Mouse (Mus musculus) embryonic facial prominence, embryonic 15.5 days (tissue): Measurements from ENCODE around the gene Sept9. TPM values are rescaled to one million over a fixed set of nuclear protein-coding genes. Genes with fewer than 3 reads are reported as not detected.
A peak's percentile ranks its signal among the peaks of the same experiment; 100 is the strongest.
"Not testable (repeated sequence)": the region's sequence is repeated elsewhere in the genome, so short reads cannot be mapped to it uniquely, and the experiment has no call there.

Experiments
- ATAC-seq: fragments of 200-750 bp; cut with Nextera tagmentation; 2 replicates; pipeline ENCODE4 v1.8.0; 2017; ENCODE audit warnings: low read depth, moderate TSS enrichment; ENCODE audit not compliant: insufficient number of reproducible peaks, low FRiP score, low TSS enrichment
- H3K27ac ChIP-seq: fragments of 300-500 bp; sonication (generic); replicated peaks from 2 replicates; pipeline ENCODE4 v1.5.1; 2015; ENCODE audit warnings: mild to moderate bottlenecking, inconsistent platforms
- H3K27me3 ChIP-seq: fragments of 300-500 bp; sonication (generic); 2 replicates; pipeline ENCODE4 v1.6.1; 2015; ENCODE audit warnings: inconsistent platforms
- H3K36me3 ChIP-seq: fragments of 300-500 bp; sonication (generic); 2 replicates; pipeline ENCODE4 v1.6.1; 2015; ENCODE audit warnings: mild to moderate bottlenecking, inconsistent platforms
- H3K4me1 ChIP-seq: fragments of 300-500 bp; sonication (generic); 2 replicates; pipeline ENCODE4 v1.6.1; 2015; ENCODE audit warnings: inconsistent platforms
- H3K4me2 ChIP-seq: fragments of 300-500 bp; sonication (generic); replicated peaks from 2 replicates; pipeline ENCODE4 v1.6.1; 2015; ENCODE audit warnings: mild to moderate bottlenecking, inconsistent platforms
- H3K4me3 ChIP-seq: fragments of 300-500 bp; sonication (generic); replicated peaks from 2 replicates; pipeline ENCODE4 v1.5.1; 2015; ENCODE audit warnings: mild to moderate bottlenecking, inconsistent platforms
- H3K9ac ChIP-seq: fragments of 300-500 bp; sonication (generic); 2 replicates; pipeline ENCODE4 v1.6.1; 2015; ENCODE audit warnings: inconsistent platforms
- H3K9me3 ChIP-seq: fragments of 300-500 bp; sonication (generic); replicated peaks from 2 replicates; pipeline ENCODE4 v1.6.1; 2016; ENCODE audit warnings: inconsistent platforms
- WGBS: fragments of 180-500 bp; shearing (Covaris S2); methylation state at CpG from one replicate; pipeline ENCODE4 v1.1.7; 2015; 5-methylcytosine and 5-hydroxymethylcytosine counted together
- polyA plus RNA-seq: library from polyadenylated mRNA; unstranded; fragments of >200 nt; fragmentation: Nextera tagmentation; extraction: Ambion mirVana; gene quantifications from 2 replicates; pipeline ENCODE4 v1.2.1, GENCODE M21; 2015

Gene Sept9
- polyA plus RNA-seq, 1 experiment from 2014 or later, result 157 TPM

DNA sequence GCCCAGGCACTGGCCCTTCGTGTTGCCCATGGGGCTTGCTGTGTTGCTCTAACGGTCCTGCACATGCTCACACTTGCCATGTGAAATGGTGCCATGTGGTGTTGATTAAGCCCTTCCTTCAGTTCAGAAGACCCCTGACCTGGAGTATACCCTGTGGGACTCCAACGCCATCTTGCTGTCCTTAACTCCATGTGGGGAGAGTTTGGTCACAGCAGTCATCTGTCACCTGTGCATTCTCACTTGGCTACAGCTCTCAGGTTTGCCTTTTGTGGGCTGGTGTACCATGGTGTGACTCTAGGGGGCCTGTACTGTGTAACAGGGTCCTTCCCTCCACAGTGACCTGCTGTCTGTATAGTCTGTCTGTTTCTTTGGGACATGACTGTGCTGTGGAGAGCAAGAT lies 118.7 kb downstream of the Sept9 start:
- peak overlapping the region; percentile 90 for H3K27ac ChIP-seq
- H3K4me1 ChIP-seq, result peaks cover 99% of the 10 kb centered on the region
- no peaks in the 10 kb centered on the region for H3K27me3 ChIP-seq
- H3K4me2 ChIP-seq, result no peak overlapping the region; the same call in 1 of the 2 replicates
- ATAC-seq, result no peak
- no peak overlapping the region for H3K9ac ChIP-seq
- H3K36me3 ChIP-seq, result no peaks in the 10 kb centered on the region
- no peaks in the 10 kb centered on the region for H3K9me3 ChIP-seq
- no peak overlapping the region for H3K4me3 ChIP-seq
- WGBS, result 15% methylated on average over 3 of the region's 3 CpGs

DNA sequence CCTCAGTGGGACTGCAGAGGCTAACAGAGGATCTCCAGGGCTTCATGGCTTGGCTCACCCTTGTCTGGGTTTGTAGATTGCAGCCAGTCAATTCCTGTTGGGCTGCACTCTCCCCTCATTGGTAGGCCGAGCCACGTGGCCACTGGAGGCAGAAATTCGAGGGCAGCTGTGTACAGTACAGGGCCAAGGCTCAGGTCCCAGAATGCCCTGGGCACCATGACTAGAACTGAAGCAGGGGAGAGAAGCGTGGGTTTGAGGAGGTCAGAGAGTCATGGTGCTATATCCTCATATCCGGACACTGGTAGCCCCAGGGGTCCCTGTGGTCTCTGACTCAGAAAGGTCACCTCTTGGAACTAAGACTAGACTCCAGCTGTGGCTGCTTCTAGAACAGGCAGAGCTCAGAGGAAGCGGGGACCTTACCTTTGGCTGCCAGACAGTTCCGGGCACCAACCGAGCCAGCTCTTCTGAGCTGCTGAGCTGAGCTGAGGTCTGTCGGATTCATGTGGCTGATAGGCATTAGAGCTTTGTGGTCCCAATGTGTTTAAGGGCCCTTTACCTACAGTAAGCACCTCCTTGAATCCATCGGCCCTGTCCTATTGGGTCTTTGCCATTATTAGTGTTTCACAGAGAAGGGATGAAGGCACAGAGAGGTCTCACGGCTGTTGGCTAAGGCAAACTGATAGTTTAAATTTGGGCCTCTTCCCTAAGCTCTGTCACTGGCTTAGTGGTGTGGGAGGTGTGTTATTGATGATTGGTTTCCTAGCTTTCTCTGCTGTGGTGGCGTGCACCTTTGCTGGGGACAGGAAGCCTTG lies 119.5 kb downstream of the Sept9 start:
- no peak for ATAC-seq
- WGBS, result 31% methylated on average over 12 of the region's 12 CpGs
- H3K9ac ChIP-seq, result no peak overlapping the region
- no peaks in the 10 kb centered on the region for H3K27me3 ChIP-seq
- no peaks in the 10 kb centered on the region for H3K9me3 ChIP-seq
- no peaks in the 10 kb centered on the region for H3K36me3 ChIP-seq
- H3K4me1 ChIP-seq, result peaks cover 99% of the 10 kb centered on the region
- peak overlapping the region; percentile 90 for H3K27ac ChIP-seq
- peak overlapping the region; percentile 22; the same call in 1 of the 2 replicates for H3K4me2 ChIP-seq
- no peak overlapping the region for H3K4me3 ChIP-seq

DNA sequence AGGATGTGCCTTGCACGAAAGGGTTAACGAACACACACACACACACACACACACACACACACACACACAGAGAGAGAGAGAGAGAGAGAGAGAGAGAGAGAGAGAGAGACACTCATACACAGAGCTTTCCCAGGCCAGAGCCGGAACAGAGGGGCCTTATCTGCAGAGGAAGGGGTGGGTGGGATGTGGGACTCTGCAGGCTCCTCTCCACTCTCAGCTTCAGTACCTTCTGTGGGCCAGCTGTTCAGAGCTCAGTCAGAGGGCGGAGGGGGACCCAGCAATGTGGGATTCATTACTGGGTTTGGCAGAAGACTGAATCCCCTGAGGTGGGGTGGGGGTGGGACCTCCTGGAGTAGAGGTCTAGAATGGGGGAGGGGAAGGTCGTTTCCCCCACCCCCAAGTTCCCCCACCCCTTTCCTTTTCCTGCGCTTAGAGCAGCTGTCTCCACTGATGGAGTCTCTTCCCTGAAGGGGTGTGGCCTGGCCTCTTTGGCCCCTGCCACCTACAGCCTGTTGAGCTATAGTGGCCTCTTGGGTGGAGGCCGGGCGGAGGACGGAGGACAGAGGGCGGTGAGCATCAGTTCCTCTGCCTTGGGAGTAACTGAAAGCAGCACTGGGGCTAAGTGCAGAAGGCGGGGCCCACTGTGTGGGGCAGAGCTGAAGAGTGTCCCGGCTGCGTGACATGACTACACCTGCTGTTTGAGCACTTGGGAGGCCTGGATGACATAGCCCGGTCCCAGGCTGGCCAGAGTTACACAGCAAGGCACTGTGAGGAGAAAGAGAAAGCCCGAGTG lies 120.3 kb downstream of the Sept9 start:
- H3K4me1 ChIP-seq, result peaks cover 99% of the 10 kb centered on the region
- ATAC-seq, result peak; percentile 78
- no peak overlapping the region for H3K9ac ChIP-seq
- H3K9me3 ChIP-seq, result no peaks in the 10 kb centered on the region
- H3K27me3 ChIP-seq, result no peaks in the 10 kb centered on the region
- no peaks in the 10 kb centered on the region for H3K36me3 ChIP-seq
- peak overlapping the region; percentile 33 for H3K4me2 ChIP-seq
- WGBS, result 16% methylated on average over 13 of the region's 15 CpGs
- H3K4me3 ChIP-seq, result no peak overlapping the region
- H3K27ac ChIP-seq, result peak overlapping the region; percentile 90

DNA sequence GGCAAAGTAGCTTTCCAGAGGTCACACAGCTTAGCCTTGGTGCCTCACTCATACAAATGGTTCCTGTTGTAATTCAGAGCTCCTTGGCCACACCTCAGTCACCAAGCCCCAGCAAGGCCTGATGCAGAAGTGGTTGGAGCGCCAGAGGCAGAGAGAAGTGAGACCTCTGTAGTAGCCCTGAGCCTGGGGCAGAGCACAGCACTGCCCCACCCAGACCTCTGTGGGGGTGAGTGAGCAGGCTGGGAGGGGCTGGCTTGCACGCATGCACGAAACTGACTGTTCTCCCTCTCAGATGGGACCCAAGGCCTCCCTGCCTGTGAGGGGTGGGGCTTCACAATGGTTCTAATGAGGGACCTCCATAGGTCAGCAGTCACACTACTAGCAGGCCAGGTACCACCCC lies 121.0 kb downstream of the Sept9 start:
- no peaks in the 10 kb centered on the region for H3K27me3 ChIP-seq
- WGBS, result 42% methylated on average over 3 of the region's 3 CpGs
- H3K9ac ChIP-seq, result no peak overlapping the region
- no peaks in the 10 kb centered on the region for H3K9me3 ChIP-seq
- H3K4me2 ChIP-seq, result peak overlapping the region; percentile 33; the same call in 1 of the 2 replicates
- H3K4me1 ChIP-seq, result peaks cover 98% of the 10 kb centered on the region
- peak overlapping the region; percentile 90 for H3K27ac ChIP-seq
- ATAC-seq, result no peak
- H3K4me3 ChIP-seq, result no peak overlapping the region
- no peaks in the 10 kb centered on the region for H3K36me3 ChIP-seq

DNA sequence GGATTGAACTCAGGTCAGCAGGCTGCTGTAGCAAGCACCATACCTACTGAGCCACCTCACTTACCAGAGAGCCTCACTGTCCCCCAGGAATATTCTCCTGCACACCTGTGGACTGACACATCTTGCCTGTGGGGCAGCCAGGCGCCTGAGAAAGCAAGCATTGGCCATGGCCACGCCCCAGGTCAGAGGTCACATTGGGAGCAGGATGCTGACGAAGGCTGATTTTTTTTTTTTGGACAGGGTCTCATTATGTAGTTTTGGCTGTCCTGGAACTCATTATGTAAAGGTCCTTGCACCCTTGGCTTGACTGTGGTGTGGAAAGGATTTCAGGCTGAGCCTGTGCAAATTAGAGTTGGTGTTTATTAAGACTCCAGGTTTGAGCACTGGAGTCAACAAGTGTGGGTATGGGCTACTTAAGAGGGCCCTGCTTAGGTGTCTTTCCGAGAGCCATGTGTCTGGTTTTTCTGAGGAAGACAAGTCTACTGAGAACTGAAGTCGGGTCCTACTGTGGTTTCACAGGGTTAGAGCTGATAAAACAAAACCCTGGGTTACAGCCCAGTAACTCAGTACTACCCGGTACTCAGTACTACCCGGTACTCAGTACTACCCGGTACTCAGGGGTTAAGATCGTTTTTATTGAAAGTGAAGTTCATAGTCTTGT lies 122.0 kb downstream of the Sept9 start:
- Histone ChIP-seq H3K27ac (no peak overlapping the region; the same call in 1 of the 2 replicates), H3K27me3 (no peaks in the 10 kb centered on the region), H3K9ac (no peak overlapping the region), H3K4me3 (no peak overlapping the region), H3K9me3 (no peaks in the 10 kb centered on the region), H3K4me2 (no peak overlapping the region), H3K4me1 (peaks cover 99% of the 10 kb centered on the region), H3K36me3 (no peaks in the 10 kb centered on the region)
- no peak for ATAC-seq
- 56% methylated on average over 9 of the region's 9 CpGs for WGBS

DNA sequence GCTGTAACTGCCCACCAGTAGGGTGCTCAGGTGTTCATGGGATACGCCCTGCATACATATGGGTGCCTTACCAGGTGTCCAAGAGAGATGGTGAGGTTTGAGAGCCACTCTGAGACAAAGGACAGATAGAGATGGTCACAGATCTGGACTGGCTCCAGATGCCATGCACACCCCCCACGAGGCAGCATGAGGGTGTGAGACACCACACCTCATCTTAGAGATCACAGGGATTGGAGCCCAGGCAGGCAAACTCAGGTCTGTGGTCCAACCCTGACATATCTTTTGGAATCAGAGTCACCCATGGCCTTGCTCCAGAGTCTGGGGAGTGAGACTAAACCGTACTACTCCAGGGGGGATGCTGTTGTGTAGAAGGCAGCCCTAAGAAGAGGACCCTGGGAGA lies 122.8 kb downstream of the Sept9 start:
- WGBS, result 76% methylated on average over 3 of the region's 3 CpGs
- Histone ChIP-seq H3K36me3 (no peaks in the 10 kb centered on the region), H3K4me3 (no peak overlapping the region), H3K9me3 (no peaks in the 10 kb centered on the region), H3K4me2 (no peak overlapping the region), H3K9ac (no peak overlapping the region), H3K27ac (no peak overlapping the region), H3K27me3 (no peaks in the 10 kb centered on the region), H3K4me1 (peaks cover 99% of the 10 kb centered on the region)
- no peak for ATAC-seq

DNA sequence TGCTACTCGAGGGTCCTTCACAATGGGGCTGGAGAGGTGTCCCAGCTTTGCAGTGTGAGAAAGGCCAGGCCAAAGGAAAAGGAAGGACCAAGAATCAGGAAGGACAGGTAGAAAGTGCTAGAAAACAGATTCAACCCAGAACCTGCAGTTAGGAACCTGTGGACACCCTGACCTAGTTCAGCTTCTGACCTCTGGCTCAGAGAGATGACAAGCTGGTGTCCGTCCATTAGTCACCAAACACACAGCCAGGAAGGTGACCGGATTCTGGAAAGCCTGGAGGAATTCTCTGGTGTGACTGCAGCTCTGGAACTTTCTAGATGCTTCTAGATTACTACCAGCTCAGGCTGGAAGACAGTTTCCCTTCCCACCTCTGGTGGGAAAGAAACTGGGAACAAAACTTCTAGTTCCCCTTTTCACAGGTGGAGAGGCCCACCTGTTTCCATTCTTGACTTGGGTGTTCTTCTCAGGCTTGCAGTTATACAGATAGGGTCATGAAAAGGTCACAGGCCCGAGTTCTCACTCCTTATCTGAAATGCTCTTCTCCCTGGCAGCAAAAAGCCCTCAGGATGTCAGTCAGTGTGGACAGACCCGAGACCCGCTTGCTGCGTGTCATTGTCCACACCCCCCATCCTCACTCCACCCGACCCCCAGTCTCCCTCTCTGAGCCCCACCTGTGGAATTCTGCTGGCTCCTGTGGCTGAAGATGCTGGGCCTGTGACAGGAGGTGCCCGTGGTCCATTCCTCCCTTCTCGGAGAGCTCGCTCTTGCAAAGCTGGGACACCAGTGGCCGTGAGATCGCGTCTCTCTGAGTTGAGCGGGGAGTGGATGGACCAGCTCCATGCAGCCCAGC lies 123.5 kb downstream of the Sept9 start:
- H3K4me1 ChIP-seq, result peaks cover 98% of the 10 kb centered on the region
- no peaks in the 10 kb centered on the region for H3K9me3 ChIP-seq
- H3K36me3 ChIP-seq, result no peaks in the 10 kb centered on the region
- no peak overlapping the region for H3K4me3 ChIP-seq
- no peaks in the 10 kb centered on the region for H3K27me3 ChIP-seq
- peak overlapping the region; percentile 82 for H3K27ac ChIP-seq
- H3K4me2 ChIP-seq, result no peak overlapping the region
- 80% methylated on average over 15 of the region's 15 CpGs for WGBS
- no peak overlapping the region for H3K9ac ChIP-seq
- ATAC-seq, result no peak

DNA sequence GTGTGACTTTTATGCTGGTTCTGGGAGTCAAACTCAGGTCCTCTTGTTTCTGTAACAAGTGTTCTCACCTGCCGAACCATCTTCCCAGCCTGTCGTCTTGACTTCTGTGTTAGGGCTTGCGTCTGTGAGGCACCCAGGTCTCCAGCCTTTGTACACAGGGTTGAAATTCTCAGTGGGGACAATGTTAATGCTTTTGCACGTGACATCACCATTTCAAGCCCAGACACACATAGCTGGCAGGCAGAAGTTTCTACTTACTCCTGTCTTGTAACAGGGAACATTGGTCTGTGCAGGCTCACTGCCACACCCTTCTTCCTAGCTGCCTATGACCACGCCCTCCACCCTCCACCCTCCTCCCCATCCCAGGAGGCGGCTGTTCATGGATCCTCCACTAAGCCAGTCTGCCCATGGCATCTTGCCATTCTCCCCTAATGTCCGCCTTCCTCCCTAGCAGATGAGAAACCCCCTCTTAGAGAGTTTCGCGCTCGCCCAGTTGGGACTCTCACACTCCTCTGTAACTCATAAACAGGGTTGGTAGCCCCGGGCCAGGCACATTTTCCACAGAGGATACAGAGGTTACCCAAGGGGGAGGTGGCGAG lies 124.6 kb downstream of the Sept9 start:
- H3K9me3 ChIP-seq, result no peaks in the 10 kb centered on the region
- H3K27ac ChIP-seq, result peak overlapping the region; percentile 82
- H3K4me3 ChIP-seq, result no peak overlapping the region
- H3K36me3 ChIP-seq, result no peaks in the 10 kb centered on the region
- H3K27me3 ChIP-seq, result no peaks in the 10 kb centered on the region
- no peak for ATAC-seq
- WGBS, result 31% methylated on average over 12 of the region's 12 CpGs
- H3K9ac ChIP-seq, result no peak overlapping the region
- H3K4me1 ChIP-seq, result peaks cover 95% of the 10 kb centered on the region
- 0 out of 2 replicates have a peak overlapping the region, but pooled peaks have one; percentile 0 for H3K4me2 ChIP-seq

DNA sequence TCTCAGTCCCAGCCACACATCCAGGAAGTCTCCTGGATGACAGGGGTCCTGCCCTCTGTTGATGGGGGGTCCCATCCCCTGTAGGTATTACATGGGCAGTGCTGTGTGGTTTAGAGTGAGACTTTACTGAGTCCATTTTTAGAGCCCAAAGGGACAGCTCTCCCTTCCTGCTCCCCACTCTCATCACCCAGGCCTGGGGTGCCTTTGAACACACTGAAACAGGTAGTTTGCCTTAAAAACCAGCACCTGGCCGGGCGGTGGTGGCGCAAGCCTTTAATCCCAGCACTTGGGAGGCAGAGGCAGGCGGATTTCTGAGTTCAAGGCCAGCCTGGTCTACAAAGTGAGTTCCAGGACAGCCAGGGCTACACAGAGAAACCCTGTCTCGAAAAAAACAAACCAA lies 125.3 kb downstream of the Sept9 start:
- ATAC-seq, result not testable (repeated sequence)
- 85% methylated on average over 5 of the region's 5 CpGs for WGBS

DNA sequence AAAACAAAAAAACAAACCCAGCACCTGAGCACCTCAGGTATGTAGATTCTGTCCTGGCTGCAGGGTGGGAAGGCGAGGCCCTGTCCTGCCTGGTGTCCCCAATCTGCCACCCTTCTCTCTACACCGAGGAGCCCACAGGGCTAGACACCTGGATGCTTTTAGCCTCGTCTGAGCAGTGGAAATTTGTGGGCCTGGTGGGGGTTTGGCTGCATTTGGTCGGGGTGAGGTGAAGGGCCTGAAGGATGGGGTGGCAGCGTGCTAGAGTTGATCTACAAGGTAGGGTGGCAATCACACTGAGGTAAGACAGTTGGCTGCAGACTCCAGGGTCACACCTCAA lies 125.6 kb downstream of the Sept9 start:
- no peak overlapping the region for H3K4me3 ChIP-seq
- WGBS, result 57% methylated on average over 5 of the region's 5 CpGs
- peaks cover 89% of the 10 kb centered on the region for H3K4me1 ChIP-seq
- no peak for ATAC-seq
- H3K36me3 ChIP-seq, result no peaks in the 10 kb centered on the region
- no peak overlapping the region for H3K4me2 ChIP-seq
- H3K9me3 ChIP-seq, result no peaks in the 10 kb centered on the region
- H3K9ac ChIP-seq, result no peak overlapping the region
- H3K27me3 ChIP-seq, result no peaks in the 10 kb centered on the region
- peak overlapping the region; percentile 28; the same call in 1 of the 2 replicates for H3K27ac ChIP-seq

More for the DNA sequence above, 125.3 kb downstream of the Sept9 start:
- H3K9ac ChIP-seq, H3K9me3 ChIP-seq, H3K36me3 ChIP-seq, H3K4me2 ChIP-seq, H3K27me3 ChIP-seq, H3K4me3 ChIP-seq: not testable (repeated sequence)
- Histone ChIP-seq H3K4me1 (peaks cover 89% of the 10 kb centered on the region), H3K27ac (peak overlapping the region; percentile 82)
